Mouse (Mus musculus) limb, embryonic 12.5 days (tissue): Measurements from ENCODE around the gene Igbp1. TPM values are rescaled to one million over a fixed set of nuclear protein-coding genes. Genes with fewer than 3 reads are reported as not detected.

Experiments
- ATAC-seq: fragments of 200-750 bp; cut with Nextera tagmentation; 2 replicates; pipeline ENCODE4 v1.8.0; 2017; ENCODE audit warnings: low read depth, moderate TSS enrichment; ENCODE audit not compliant: insufficient number of reproducible peaks, insufficient read depth, low FRiP score, low TSS enrichment
- H3K27ac ChIP-seq: fragments of 300-500 bp; sonication (generic); 2 replicates; pipeline ENCODE4 v1.5.1; 2016; ENCODE audit warnings: mild to moderate bottlenecking, moderate library complexity
- H3K27me3 ChIP-seq: fragments of 300-500 bp; sonication (generic); 2 replicates; pipeline ENCODE4 v1.6.1; 2016; ENCODE audit warnings: mild to moderate bottlenecking, moderate library complexity
- H3K36me3 ChIP-seq: fragments of 300-500 bp; sonication (generic); 2 replicates; pipeline ENCODE4 v1.6.1; 2016; ENCODE audit warnings: mild to moderate bottlenecking, moderate library complexity
- H3K4me1 ChIP-seq: fragments of 300-500 bp; sonication (generic); replicated peaks from 2 replicates; pipeline ENCODE4 v1.6.1; 2016
- H3K4me2 ChIP-seq: fragments of 300-500 bp; sonication (generic); 2 replicates; pipeline ENCODE4 v1.6.1; 2016; ENCODE audit warnings: mild to moderate bottlenecking, moderate library complexity
- H3K4me3 ChIP-seq: fragments of 300-500 bp; sonication (generic); replicated peaks from 2 replicates; pipeline ENCODE4 v1.5.1; 2016; ENCODE audit warnings: mild to moderate bottlenecking
- H3K9ac ChIP-seq: fragments of 300-500 bp; sonication (generic); replicated peaks from 2 replicates; pipeline ENCODE4 v1.6.1; 2016; ENCODE audit warnings: mild to moderate bottlenecking, moderate library complexity
- H3K9me3 ChIP-seq: fragments of 300-500 bp; sonication (generic); 2 replicates; pipeline ENCODE4 v1.6.1; 2016; ENCODE audit warnings: mild to moderate bottlenecking, moderate library complexity
- WGBS: fragments of 180-500 bp; shearing (Covaris S2); methylation state at CpG from one replicate; pipeline ENCODE4 v1.1.7; 2016; 5-methylcytosine and 5-hydroxymethylcytosine counted together
- polyA plus RNA-seq: library from polyadenylated mRNA; unstranded; fragments of >200 nt; fragmentation: Nextera tagmentation; extraction: Ambion mirVana; gene quantifications from 2 replicates; pipeline ENCODE4 v1.2.1, GENCODE M21; 2016

The Igbp1 gene
- polyA plus RNA-seq: 38.3 and 38.9 TPM in 2 replicates

- no peak within 1 kb of the TSS; the same call in 1 of the 2 replicates for H3K27ac ChIP-seq
- H3K9ac ChIP-seq: peak within 1 kb of the TSS; percentile 56
- peaks cover 13% of the 10 kb centered on the region for H3K36me3 ChIP-seq
- H3K4me1 ChIP-seq: no peaks in the 10 kb centered on the region
- peak within 1 kb of the TSS; percentile 57 for H3K4me3 ChIP-seq
- ATAC-seq: peak; percentile 95
- H3K9me3 ChIP-seq: no peaks in the 10 kb centered on the region
- 16% methylated on average over 32 of the region's 32 CpGs for WGBS
- peaks cover 30% of the 10 kb centered on the region for H3K27me3 ChIP-seq
- peak within 1 kb of the TSS; percentile 63 for H3K4me2 ChIP-seq
Measured at GRCm38 (mm10) chrX:100494068-100494978, at the start of gene Igbp1. TSS of gene Igbp1 (plus strand) at chrX:100494291.

- no peak overlapping the region for H3K27ac ChIP-seq
- H3K4me2 ChIP-seq: no peak overlapping the region
- 68% methylated on average over 4 of the region's 4 CpGs for WGBS
- no peak overlapping the region for H3K4me3 ChIP-seq
- no peaks in the 10 kb centered on the region for H3K9me3 ChIP-seq
- no peaks in the 10 kb centered on the region for H3K36me3 ChIP-seq
- peaks cover 64% of the 10 kb centered on the region for H3K27me3 ChIP-seq
- no peak for ATAC-seq
- no peaks in the 10 kb centered on the region for H3K4me1 ChIP-seq
- H3K9ac ChIP-seq: no peak overlapping the region
Measured at GRCm38 (mm10) chrX:100468047-100468446, 26.0 kb upstream of the Igbp1 start.

GRCm38 (mm10) chrX:100470126-100470525 is 24.0 kb upstream of the Igbp1 start:
- no peak for ATAC-seq
- Histone ChIP-seq H3K27ac (no peak overlapping the region), H3K9me3 (no peaks in the 10 kb centered on the region), H3K9ac (no peak overlapping the region), H3K4me2 (no peak overlapping the region), H3K36me3 (no peaks in the 10 kb centered on the region), H3K27me3 (peaks cover 61% of the 10 kb centered on the region), H3K4me3 (no peak overlapping the region), H3K4me1 (no peaks in the 10 kb centered on the region)
- 88% methylated on average over 3 of the region's 3 CpGs for WGBS

GRCm38 (mm10) chrX:100471491-100471890 is 22.6 kb upstream of the Igbp1 start:
- Histone ChIP-seq H3K27ac (no peak overlapping the region), H3K4me1 (no peaks in the 10 kb centered on the region), H3K4me3 (no peak overlapping the region), H3K36me3 (no peaks in the 10 kb centered on the region), H3K9ac (no peak overlapping the region), H3K9me3 (no peaks in the 10 kb centered on the region), H3K4me2 (no peak overlapping the region), H3K27me3 (peaks cover 67% of the 10 kb centered on the region)
- 77% methylated on average over 3 of the region's 3 CpGs for WGBS
- ATAC-seq: no peak

- Histone ChIP-seq H3K36me3 (no peaks in the 10 kb centered on the region), H3K4me3 (no peak overlapping the region), H3K9ac (no peak overlapping the region), H3K27ac (no peak overlapping the region), H3K27me3 (peaks cover 44% of the 10 kb centered on the region), H3K4me2 (no peak overlapping the region), H3K9me3 (no peaks in the 10 kb centered on the region), H3K4me1 (no peaks in the 10 kb centered on the region)
- ATAC-seq: no peak
- 83% methylated on average over 4 of the region's 4 CpGs for WGBS
Measured at GRCm38 (mm10) chrX:100475569-100476223, 18.4 kb upstream of the Igbp1 start.

- no peak overlapping the region for H3K27ac ChIP-seq
- WGBS: 38% methylated on average over 3 of the region's 3 CpGs
- ATAC-seq: no peak
- H3K27me3 ChIP-seq: peaks cover 23% of the 10 kb centered on the region
- no peak overlapping the region for H3K4me3 ChIP-seq
- no peak overlapping the region for H3K4me2 ChIP-seq
- H3K36me3 ChIP-seq: no peaks in the 10 kb centered on the region
- no peak overlapping the region for H3K9ac ChIP-seq
- H3K9me3 ChIP-seq: no peaks in the 10 kb centered on the region
- H3K4me1 ChIP-seq: no peaks in the 10 kb centered on the region
Measured at GRCm38 (mm10) chrX:100480317-100480716, 13.8 kb upstream of the Igbp1 start.

- 15% methylated on average over 22 of the region's 22 CpGs for WGBS
- H3K4me1 ChIP-seq: no peaks in the 10 kb centered on the region
- no peak overlapping the region for H3K9ac ChIP-seq
- no peaks in the 10 kb centered on the region for H3K9me3 ChIP-seq
- no peak overlapping the region for H3K27ac ChIP-seq
- H3K4me2 ChIP-seq: peak overlapping the region; percentile 54
- H3K27me3 ChIP-seq: peaks cover 27% of the 10 kb centered on the region
- peak; percentile 75 for ATAC-seq
- peak overlapping the region; percentile 57 for H3K4me3 ChIP-seq
- peaks cover 10% of the 10 kb centered on the region for H3K36me3 ChIP-seq
Measured at GRCm38 (mm10) chrX:100493500-100494067, 507 bp upstream of the Igbp1 start.

- Histone ChIP-seq H3K9ac (no peak overlapping the region), H3K27ac (no peak overlapping the region), H3K27me3 (peaks cover 19% of the 10 kb centered on the region; the same call in 1 of the 2 replicates), H3K4me1 (no peaks in the 10 kb centered on the region), H3K4me2 (no peak overlapping the region), H3K36me3 (peaks cover 11% of the 10 kb centered on the region), H3K4me3 (no peak overlapping the region), H3K9me3 (no peaks in the 10 kb centered on the region)
- 84% methylated on average over 4 of the region's 5 CpGs for WGBS
- no peak for ATAC-seq
Measured at GRCm38 (mm10) chrX:100504175-100504851, 10.2 kb downstream of the Igbp1 start.

- Histone ChIP-seq H3K4me3 (no peak overlapping the region), H3K36me3 (peaks cover 11% of the 10 kb centered on the region), H3K9ac (no peak overlapping the region), H3K4me1 (no peaks in the 10 kb centered on the region), H3K27ac (no peak overlapping the region), H3K27me3 (peaks cover 14% of the 10 kb centered on the region; the same call in 1 of the 2 replicates), H3K9me3 (no peaks in the 10 kb centered on the region), H3K4me2 (no peak overlapping the region)
- ATAC-seq: no peak
- WGBS: 89% methylated on average over 4 of the region's 4 CpGs
Measured at GRCm38 (mm10) chrX:100508164-100508563, 14.1 kb downstream of the Igbp1 start.

GRCm38 (mm10) chrX:100509921-100510320 is 15.8 kb downstream of the Igbp1 start:
- peaks cover 11% of the 10 kb centered on the region; the same call in 1 of the 2 replicates for H3K27me3 ChIP-seq
- WGBS: 51% methylated on average over 3 of the region's 3 CpGs
- no peak overlapping the region for H3K4me3 ChIP-seq
- H3K4me1 ChIP-seq: no peaks in the 10 kb centered on the region
- no peak overlapping the region for H3K27ac ChIP-seq
- no peak overlapping the region for H3K4me2 ChIP-seq
- no peaks in the 10 kb centered on the region for H3K9me3 ChIP-seq
- H3K36me3 ChIP-seq: peaks cover 6% of the 10 kb centered on the region
- no peak overlapping the region for H3K9ac ChIP-seq
- no peak for ATAC-seq
